Mouse (Mus musculus): ENCODE data around the gene Cpeb1. TPM values are rescaled to one million over a fixed set of nuclear protein-coding genes. Genes with fewer than 3 reads are reported as not detected.

Cpeb1 gene
- polyA plus RNA-seq, 1 experiment from 2014 or later: 1.4 TPM

- Histone ChIP-seq H3K4me2 (replicated peaks; ENCODE audit: low read depth) (no peak overlapping the region), H3K9ac (ENCODE audit: low read depth, low read length) (no peak overlapping the region), H3K27ac (ENCODE audit: low read depth, low read length) (no peak overlapping the region), H3K9me3 (ENCODE audit: control insufficient read depth) (no peaks in the 10 kb centered on the region), H3K36me3 (ENCODE audit: control insufficient read depth, insufficient read depth) (no peaks in the 10 kb centered on the region), H3K4me1 (replicated peaks; ENCODE audit: control insufficient read depth, insufficient read depth, low read length) (no peaks in the 10 kb centered on the region), H3K4me3 (ENCODE audit: low read depth, low read length) (no peak overlapping the region), H3K27me3 (replicated peaks; ENCODE audit: control insufficient read depth, insufficient read depth, low read length) (no peaks in the 10 kb centered on the region; the same call in 1 of the 2 replicates)
- WGBS: 86% methylated on average over 1 of the region's 1 CpGs
- no peak for ATAC-seq
- TF ChIP-seq CTCF (IDR thresholded peaks at IDR 0.05; ENCODE audit: low read depth): no peak
Observed at GRCm38 (mm10) chr7:81356360-81356759, 98.9 kb downstream of the Cpeb1 start.

- Histone ChIP-seq H3K27ac (ENCODE audit: low read depth, low read length) (no peak overlapping the region), H3K4me3 (ENCODE audit: low read depth, low read length) (no peak overlapping the region), H3K27me3 (replicated peaks; ENCODE audit: control insufficient read depth, insufficient read depth, low read length) (no peaks in the 10 kb centered on the region; the same call in 1 of the 2 replicates), H3K4me1 (replicated peaks; ENCODE audit: control insufficient read depth, insufficient read depth, low read length) (no peaks in the 10 kb centered on the region), H3K36me3 (ENCODE audit: control insufficient read depth, insufficient read depth) (no peaks in the 10 kb centered on the region), H3K9ac (ENCODE audit: low read depth, low read length) (no peak overlapping the region), H3K9me3 (ENCODE audit: control insufficient read depth) (no peaks in the 10 kb centered on the region), H3K4me2 (replicated peaks; ENCODE audit: low read depth) (no peak overlapping the region)
- WGBS: 79% methylated on average over 7 of the region's 7 CpGs
- no peak for TF ChIP-seq CTCF (IDR thresholded peaks at IDR 0.05; ENCODE audit: low read depth)
- ATAC-seq: no peak
Observed at GRCm38 (mm10) chr7:81355746-81356145, 99.5 kb downstream of the Cpeb1 start.

DNA sequence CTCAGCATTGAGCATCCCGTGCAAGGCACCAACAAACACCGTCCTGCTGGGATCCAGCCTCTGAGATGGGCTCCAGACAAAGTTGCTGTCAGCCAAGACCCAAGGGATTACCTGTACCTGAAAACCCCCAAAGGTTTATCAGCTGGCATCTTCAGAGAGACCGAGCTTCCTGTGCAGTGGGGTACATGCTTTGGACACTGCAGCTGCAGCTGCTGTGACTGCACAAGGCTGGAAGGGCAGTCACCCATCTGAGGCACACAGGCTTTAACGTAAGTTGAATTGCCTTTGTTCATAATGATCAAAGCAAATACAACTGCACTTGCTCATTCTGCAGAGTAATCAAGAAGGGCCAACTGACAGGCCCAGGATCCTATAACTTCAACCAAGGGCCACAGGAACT is 103.4 kb downstream of the Cpeb1 start:
- H3K4me1 ChIP-seq (replicated peaks; ENCODE audit: control insufficient read depth, insufficient read depth, low read length): no peaks in the 10 kb centered on the region
- H3K27ac ChIP-seq (ENCODE audit: low read depth, low read length): no peak overlapping the region
- H3K4me3 ChIP-seq (ENCODE audit: low read depth, low read length): no peak overlapping the region
- H3K36me3 ChIP-seq (ENCODE audit: control insufficient read depth, insufficient read depth): no peaks in the 10 kb centered on the region
- H3K4me2 ChIP-seq (replicated peaks; ENCODE audit: low read depth): no peak overlapping the region
- no peak for ATAC-seq
- H3K27me3 ChIP-seq (replicated peaks; ENCODE audit: control insufficient read depth, insufficient read depth, low read length): no peaks in the 10 kb centered on the region; the same call in 1 of the 2 replicates
- H3K9me3 ChIP-seq (ENCODE audit: control insufficient read depth): no peaks in the 10 kb centered on the region
- no peak for TF ChIP-seq CTCF (IDR thresholded peaks at IDR 0.05; ENCODE audit: low read depth)
- no peak overlapping the region for H3K9ac ChIP-seq (ENCODE audit: low read depth, low read length)
- WGBS: 73% methylated on average over 4 of the region's 4 CpGs

DNA sequence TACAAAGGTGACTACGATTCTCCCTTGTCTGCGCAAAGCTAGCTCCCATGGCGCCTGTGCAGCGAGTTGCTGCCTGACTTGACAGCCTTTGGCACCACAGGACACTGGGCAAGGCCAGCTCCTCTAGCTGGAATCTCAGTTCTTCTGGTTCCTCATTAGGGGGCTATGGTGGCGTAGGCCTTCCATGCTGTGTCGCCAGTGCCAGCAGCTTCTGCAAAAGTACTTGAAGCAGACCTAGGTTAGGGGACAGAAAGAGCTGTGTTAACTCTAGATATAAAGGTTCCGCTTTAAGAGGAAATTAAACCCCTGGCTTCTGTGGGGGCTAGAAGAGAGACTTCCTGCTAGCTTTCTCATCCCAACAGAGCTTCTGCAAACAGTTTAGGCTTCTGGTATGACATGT is 107.1 kb downstream of the Cpeb1 start:
- H3K27me3 ChIP-seq (replicated peaks; ENCODE audit: control insufficient read depth, insufficient read depth, low read length): no peaks in the 10 kb centered on the region; the same call in 1 of the 2 replicates
- no peak overlapping the region for H3K27ac ChIP-seq (ENCODE audit: low read depth, low read length)
- 0 out of 2 replicates have a peak, but pooled peaks cover 3% of the 10 kb centered on the region for H3K4me1 ChIP-seq (replicated peaks; ENCODE audit: control insufficient read depth, insufficient read depth, low read length)
- H3K9me3 ChIP-seq (ENCODE audit: control insufficient read depth): no peaks in the 10 kb centered on the region
- no peak for ATAC-seq
- TF ChIP-seq CTCF (IDR thresholded peaks at IDR 0.05; ENCODE audit: low read depth): no peak
- H3K9ac ChIP-seq (ENCODE audit: low read depth, low read length): no peak overlapping the region
- H3K4me3 ChIP-seq (ENCODE audit: low read depth, low read length): no peak overlapping the region
- no peaks in the 10 kb centered on the region for H3K36me3 ChIP-seq (ENCODE audit: control insufficient read depth, insufficient read depth)
- H3K4me2 ChIP-seq (replicated peaks; ENCODE audit: low read depth): no peak overlapping the region
- 74% methylated on average over 7 of the region's 7 CpGs for WGBS

DNA sequence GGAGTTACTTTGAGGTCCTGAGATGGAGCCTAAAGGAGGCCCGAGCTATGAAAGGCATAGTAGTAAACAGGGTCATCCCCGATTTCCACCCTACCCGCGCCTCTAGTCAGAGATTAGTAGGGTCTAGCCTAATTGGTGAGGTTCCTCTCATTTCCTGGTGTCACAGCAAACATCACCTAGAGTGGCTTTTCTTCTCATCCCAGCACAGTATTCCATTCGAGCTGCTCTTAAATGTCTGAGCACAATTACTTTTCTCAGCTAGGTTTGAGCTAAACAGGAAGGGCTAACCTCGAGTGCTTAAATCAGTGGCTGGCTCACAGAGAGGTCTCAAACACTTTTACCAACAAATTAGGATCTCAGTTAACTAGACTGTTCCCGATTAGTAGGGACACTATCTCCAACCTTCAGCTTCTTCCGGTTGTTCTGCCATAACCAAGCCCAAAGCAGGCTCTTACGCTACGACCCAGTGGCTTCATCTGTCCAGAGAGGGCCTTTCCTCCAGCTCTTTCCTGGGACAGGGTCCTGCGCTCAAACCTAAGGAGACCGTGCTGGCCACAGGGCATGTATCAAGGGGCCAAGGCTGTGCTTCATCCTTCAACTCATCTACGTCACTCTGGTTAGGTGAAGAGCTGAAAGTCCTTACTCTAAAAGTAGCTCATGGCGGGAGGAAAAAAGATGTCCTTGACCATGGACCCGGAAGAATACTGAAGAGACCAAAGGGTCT is 109.7 kb downstream of the Cpeb1 start:
- TF ChIP-seq CTCF (IDR thresholded peaks at IDR 0.05; ENCODE audit: low read depth): no peak
- 62% methylated on average over 15 of the region's 15 CpGs for WGBS
- Histone ChIP-seq H3K27me3 (replicated peaks; ENCODE audit: control insufficient read depth, insufficient read depth, low read length) (no peaks in the 10 kb centered on the region), H3K9ac (ENCODE audit: low read depth, low read length) (peak overlapping the region; percentile 45; the same call in 1 of the 2 replicates), H3K4me2 (replicated peaks; ENCODE audit: low read depth) (peak overlapping the region; percentile 75), H3K9me3 (ENCODE audit: control insufficient read depth) (no peaks in the 10 kb centered on the region), H3K27ac (ENCODE audit: low read depth, low read length) (no peak overlapping the region), H3K4me1 (replicated peaks; ENCODE audit: control insufficient read depth, insufficient read depth, low read length) (0 out of 2 replicates have a peak, but pooled peaks cover 4% of the 10 kb centered on the region), H3K36me3 (ENCODE audit: control insufficient read depth, insufficient read depth) (peaks cover 16% of the 10 kb centered on the region; the same call in 1 of the 2 replicates), H3K4me3 (ENCODE audit: low read depth, low read length) (peak overlapping the region; percentile 75)
- peak; percentile 29 for ATAC-seq

- peak within 1 kb of the TSS; percentile 89 for H3K9ac ChIP-seq (ENCODE audit: low read depth, low read length)
- peak; percentile 87 for ATAC-seq
- peak within 1 kb of the TSS; percentile 75 for H3K4me3 ChIP-seq (ENCODE audit: low read depth, low read length)
- peak within 1 kb of the TSS; percentile 60 for H3K27ac ChIP-seq (ENCODE audit: low read depth, low read length)
- H3K9me3 ChIP-seq (ENCODE audit: control insufficient read depth): no peaks in the 10 kb centered on the region
- H3K36me3 ChIP-seq (ENCODE audit: control insufficient read depth, insufficient read depth): peaks cover 22% of the 10 kb centered on the region; the same call in 1 of the 2 replicates
- under 1% methylated on average over 83 of the region's 85 CpGs for WGBS
- TF ChIP-seq CTCF (IDR thresholded peaks at IDR 0.05; ENCODE audit: low read depth): peak; percentile 97
- no peaks in the 10 kb centered on the region for H3K27me3 ChIP-seq (replicated peaks; ENCODE audit: control insufficient read depth, insufficient read depth, low read length)
- 0 out of 2 replicates have a peak, but pooled peaks cover 4% of the 10 kb centered on the region for H3K4me1 ChIP-seq (replicated peaks; ENCODE audit: control insufficient read depth, insufficient read depth, low read length)
- H3K4me2 ChIP-seq (replicated peaks; ENCODE audit: low read depth): peak within 1 kb of the TSS; percentile 75
Observed at GRCm38 (mm10) chr7:81344544-81345446, 110.5 kb downstream of the Cpeb1 start, which contains the start of gene Rps17. Gene Rps17 (minus strand): TSS chr7:81345254.

Data from intestine, postnatal 0 days (tissue).